17 mouse cellular contexts compared by ENCODE assay signal in the genomic region with DNA sequence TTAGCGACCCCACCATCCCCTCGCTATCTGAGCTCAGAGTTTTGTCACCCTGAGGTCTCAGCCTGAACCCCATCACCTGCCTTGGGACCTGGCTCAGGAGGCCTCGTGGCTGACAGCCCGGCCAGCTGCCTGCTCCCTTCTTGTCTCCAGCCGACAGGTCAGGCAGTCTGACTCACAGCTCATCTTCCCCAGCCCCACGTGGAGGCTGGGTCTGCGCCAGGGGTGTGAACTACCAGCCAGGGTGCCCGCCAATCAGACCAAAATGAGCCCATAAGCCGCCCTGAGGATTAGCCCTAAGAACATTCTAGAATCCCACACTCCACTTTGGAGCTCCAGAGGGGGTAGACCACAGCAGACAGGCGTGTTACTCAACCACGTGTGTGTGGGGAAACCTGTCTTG. TPM values are rescaled to one million over a fixed set of nuclear protein-coding genes. Genes with fewer than 3 reads are reported as not detected.
DNase-seq lines count a peak whose midpoint lies in the region.
"Had no signal": no experiment of that assay in that cellular context is flagged by ENCODE, and none has a peak within 500 bp of the region (broad histone marks: within the 10 kb centered on the region; RNA-seq: fewer than 3 reads in every experiment).

No protein-coding gene starts in this region.

- DNase-seq in heart, adult 18-20 months: peak; percentile 21 to 24
- no peak for DNase-seq in heart, embryonic 10.5 days (ENCODE audit: low spot score)
- peak; percentile 73 for DNase-seq in MN1 (ENCODE audit: low spot score)
- DNase-seq in adrenal gland, postnatal 36 days: peak; percentile 20 to 27
- DNase-seq in heart, postnatal 14 days: peak; percentile 11 to 26
- DNase-seq in thymus, postnatal 25 days: no peak
- no peak for DNase-seq in kidney, adult 18-20 months
- DNase-seq: kidney, postnatal 25 days; layer of hippocampus, postnatal 36 days; liver; lung, embryonic 14.5 days; right cerebral cortex, postnatal 4 days had no signal

- peaks cover 10% of the 10 kb centered on the region for H3K4me1 ChIP-seq in heart, embryonic 10.5 days
- H3K4me1 ChIP-seq: intestine, embryonic 15.5 days had no signal

- H3K9me3 ChIP-seq in heart, embryonic 10.5 days: no peaks in the 10 kb centered on the region
- H3K9me3 ChIP-seq: intestine, embryonic 15.5 days had no signal

- H3K27ac ChIP-seq in heart, embryonic 10.5 days: no peak overlapping the region
- H3K27ac ChIP-seq: intestine, embryonic 15.5 days; stomach, postnatal 0 days had no signal

- 59% methylated on average over 11 of the region's 11 CpGs for WGBS in heart, embryonic 10.5 days

- peaks cover 29% of the 10 kb centered on the region for H3K27me3 ChIP-seq in heart, embryonic 10.5 days (ENCODE audit: insufficient read depth, poor library complexity, severe bottlenecking)
- H3K27me3 ChIP-seq: intestine, embryonic 15.5 days had no signal

- no peaks in the 10 kb centered on the region for H3K36me3 ChIP-seq in heart, embryonic 10.5 days
- H3K36me3 ChIP-seq: intestine, embryonic 15.5 days had no signal

- intact Hi-C loops in heart, postnatal 14 days (cut with DNase I): no loop called here

- no peak overlapping the region for H3K4me3 ChIP-seq in heart, embryonic 10.5 days
- H3K4me3 ChIP-seq: erythroblast, embryonic 14.5 days; intestine, embryonic 15.5 days had no signal

RNA-seq across cellular contexts. Expression of a gene that starts 1.7 kb away (rescaled TPM):
- under 1 TPM; 0.28 to 0.72 TPM for total RNA-seq in heart, adult 18-20 months (2021)
- polyA plus RNA-seq in heart, embryonic 10.5 days (2016; fragmentation: Nextera tagmentation; extraction: Ambion mirVana): 0.01 and 0.06 TPM in 2 replicates
- under 1 TPM; 0.43 to 0.63 TPM for total RNA-seq in adrenal gland, postnatal 36 days (2021)
- under 1 TPM; 0.17 to 0.31 TPM for total RNA-seq in heart, postnatal 14 days (2021)
- total RNA-seq: hematopoietic stem cell, adult 5-6 weeks; megakaryocyte, adult 5-6 weeks had no signal
- polyA plus RNA-seq: erythroblast, embryonic 14.5 days had no signal

Comparison
In these comparisons a context has a peak if more than half of its experiments do, and no peak if none do; other contexts are left out.
1. DNase-seq: peak in heart, adult 18-20 months (2 of 2), MN1 (single experiment), adrenal gland, postnatal 36 days (2 of 2) and heart, postnatal 14 days (2 of 2); none in heart, embryonic 10.5 days (single experiment), thymus, postnatal 25 days (single experiment) and kidney, adult 18-20 months (single experiment).